Mouse (Mus musculus): ENCODE measurements at regions not wholly inside any gene's neighbourhood (a gene's known extent, or its start where the extent isn't known, plus 50 kb on each side); places are given as distances from the start of the nearest gene placed in this dataset.

GRCm38 (mm10) chr11:43368346-43368745 is 57.7 kb downstream of the Pttg1 start:
- TF ChIP-seq POLR2AphosphoS2 (IDR thresholded peaks at IDR 0.05; ENCODE audit: low read depth, low read length) (no peak), GABPA (IDR thresholded peaks at IDR 0.05; ENCODE audit: insufficient replicate concordance, low read depth, low read length) (no peak), KAT2A (IDR thresholded peaks at IDR 0.05; ENCODE audit: insufficient replicate concordance, low read length) (no peak), TBP (conservative IDR thresholded peaks at IDR 0.05; ENCODE audit: low read depth, low read length) (no peak), POLR2A (IDR thresholded peaks at IDR 0.05; ENCODE audit: low read depth, low read length) (no peak), CTCF (conservative IDR thresholded peaks at IDR 0.05 in 1 of 2, IDR thresholded peaks at IDR 0.05 in 1 of 2; ENCODE audit: low read depth in 2 of 2, low read length in 2 of 2) (no peak)
